Mouse (Mus musculus): ENCODE results near the gene Il18r1. TPM values are rescaled to one million over a fixed set of nuclear protein-coding genes. Genes with fewer than 3 reads are reported as not detected.

The Il18r1 gene
- polyA plus RNA-seq, 1 experiment: not detected

DNA sequence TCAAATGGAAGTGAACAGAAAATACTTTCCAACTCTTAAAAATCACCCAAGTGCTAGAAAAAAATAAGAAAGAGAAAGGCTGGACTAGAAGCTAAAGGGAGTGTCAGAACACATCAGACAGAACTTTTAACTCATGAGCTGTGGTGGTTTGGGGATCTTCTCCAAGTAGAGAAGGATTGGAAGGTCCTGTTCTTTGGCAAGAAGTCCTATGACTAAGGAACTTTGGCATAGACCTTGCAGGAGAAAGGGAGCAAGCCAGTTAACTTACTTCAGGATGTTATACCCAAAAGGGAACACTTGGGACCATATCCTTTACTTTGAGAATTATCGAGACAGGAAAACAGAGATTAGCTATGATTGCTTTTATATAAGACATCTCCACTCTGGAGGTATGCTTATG lies 7.0 kb downstream of the Il18r1 start:
- H3K36me3 ChIP-seq (ENCODE audit: control insufficient read depth, insufficient read depth): no peaks in the 10 kb centered on the region
- TF ChIP-seq USF1 (IDR thresholded peaks at IDR 0.05; ENCODE audit: low read depth): no peak
- TF ChIP-seq MYOD1 (IDR thresholded peaks at IDR 0.05; ENCODE audit: control insufficient read depth, insufficient read length, low read depth): no peak
- no peak for TF ChIP-seq CEBPB (IDR thresholded peaks at IDR 0.05; ENCODE audit: low read depth)
- no peaks in the 10 kb centered on the region for H3K27me3 ChIP-seq (ENCODE audit: control insufficient read depth, insufficient read depth, insufficient read length)
- no peak overlapping the region for H3K4me3 ChIP-seq (ENCODE audit: insufficient read depth, poor library complexity, severe bottlenecking)
- no peaks in the 10 kb centered on the region for H3K79me2 ChIP-seq (ENCODE audit: control insufficient read depth, insufficient read depth)
- no peaks in the 10 kb centered on the region for H3K79me3 ChIP-seq (ENCODE audit: low read depth)
- no peak overlapping the region for H3ac ChIP-seq (ENCODE audit: control insufficient read depth, insufficient read length, low read depth)

DNA sequence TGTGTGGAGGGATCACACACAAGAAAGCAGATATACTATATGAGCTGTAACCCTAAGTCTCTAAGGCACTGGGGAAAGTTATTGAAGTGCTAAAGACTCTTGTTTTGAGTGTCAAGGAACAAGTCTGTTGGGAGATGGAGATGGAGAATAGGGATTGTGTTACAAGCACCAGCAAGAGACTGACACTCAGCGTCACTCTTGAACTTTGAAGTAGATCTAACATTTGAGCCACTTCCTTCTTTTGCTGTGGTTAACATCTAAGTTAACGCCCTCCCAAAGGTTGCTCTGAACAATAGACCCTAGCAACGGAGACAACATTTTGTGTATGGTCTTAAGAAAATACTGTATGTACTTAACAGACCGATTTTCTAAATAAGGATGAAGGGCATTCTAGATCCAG lies 8.3 kb downstream of the Il18r1 start:
- H3K4me3 ChIP-seq (ENCODE audit: insufficient read depth, poor library complexity, severe bottlenecking): no peak overlapping the region
- no peaks in the 10 kb centered on the region for H3K36me3 ChIP-seq (ENCODE audit: control insufficient read depth, insufficient read depth)
- no peaks in the 10 kb centered on the region for H3K79me2 ChIP-seq (ENCODE audit: control insufficient read depth, insufficient read depth)
- TF ChIP-seq USF1 (IDR thresholded peaks at IDR 0.05; ENCODE audit: low read depth): no peak
- no peak for TF ChIP-seq MYOG (IDR thresholded peaks at IDR 0.05; ENCODE audit: control insufficient read depth, extremely low read depth, insufficient read length)
- TF ChIP-seq CTCF (IDR thresholded peaks at IDR 0.05; ENCODE audit: control insufficient read depth, insufficient read depth, insufficient read length): no peak
- no peak for TF ChIP-seq MAX (IDR thresholded peaks at IDR 0.05)
- TF ChIP-seq CEBPB (IDR thresholded peaks at IDR 0.05; ENCODE audit: low read depth): no peak
- TF ChIP-seq FOSL1 (IDR thresholded peaks at IDR 0.05; ENCODE audit: insufficient read depth, low read length, poor library complexity, severe bottlenecking): no peak
- no peak for TF ChIP-seq MYOD1 (IDR thresholded peaks at IDR 0.05; ENCODE audit: control insufficient read depth, insufficient read length, low read depth)
- no peaks in the 10 kb centered on the region for H3K79me3 ChIP-seq (ENCODE audit: low read depth)
- no peaks in the 10 kb centered on the region for H3K27me3 ChIP-seq (ENCODE audit: control insufficient read depth, insufficient read depth, insufficient read length)
- H3ac ChIP-seq (ENCODE audit: control insufficient read depth, insufficient read length, low read depth): no peak overlapping the region

DNA sequence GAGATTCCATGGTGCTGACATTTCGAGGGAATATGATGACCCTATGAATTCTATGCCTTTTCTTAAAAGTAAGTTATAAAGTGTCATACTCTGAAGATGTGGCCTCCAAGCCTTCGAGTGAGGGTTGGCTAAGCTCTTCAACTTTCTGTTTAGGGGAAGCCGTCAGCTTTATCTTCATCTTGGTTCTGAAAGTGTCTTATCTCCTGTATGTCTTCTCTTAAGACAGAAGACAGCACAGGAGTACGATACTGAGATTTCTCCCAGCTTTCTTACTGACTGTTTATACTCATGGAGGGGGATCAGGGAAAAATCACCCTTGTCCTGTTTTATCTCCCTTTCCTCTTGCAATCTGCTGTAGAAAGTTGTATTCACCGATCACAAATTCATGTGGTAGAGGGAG lies 9.0 kb downstream of the Il18r1 start:
- no peaks in the 10 kb centered on the region for H3K27me3 ChIP-seq (ENCODE audit: control insufficient read depth, insufficient read depth, insufficient read length)
- no peaks in the 10 kb centered on the region for H3K79me3 ChIP-seq (ENCODE audit: low read depth)
- no peak overlapping the region for H3ac ChIP-seq (ENCODE audit: control insufficient read depth, insufficient read length, low read depth)
- H3K36me3 ChIP-seq (ENCODE audit: control insufficient read depth, insufficient read depth): no peaks in the 10 kb centered on the region
- H3K79me2 ChIP-seq (ENCODE audit: control insufficient read depth, insufficient read depth): no peaks in the 10 kb centered on the region
- no peak for TF ChIP-seq MAX (IDR thresholded peaks at IDR 0.05)
- no peak for TF ChIP-seq USF1 (IDR thresholded peaks at IDR 0.05; ENCODE audit: low read depth)
- TF ChIP-seq MYOG (IDR thresholded peaks at IDR 0.05; ENCODE audit: control insufficient read depth, extremely low read depth, insufficient read length): no peak
- TF ChIP-seq CEBPB (IDR thresholded peaks at IDR 0.05; ENCODE audit: low read depth): no peak
- no peak overlapping the region for H3K4me3 ChIP-seq (ENCODE audit: insufficient read depth, poor library complexity, severe bottlenecking)

- H3ac ChIP-seq (ENCODE audit: control insufficient read depth, insufficient read length, low read depth): no peak overlapping the region
- no peaks in the 10 kb centered on the region for H3K79me2 ChIP-seq (ENCODE audit: control insufficient read depth, insufficient read depth)
- no peaks in the 10 kb centered on the region for H3K36me3 ChIP-seq (ENCODE audit: control insufficient read depth, insufficient read depth)
- TF ChIP-seq MYOD1 (IDR thresholded peaks at IDR 0.05; ENCODE audit: control insufficient read depth, insufficient read length, low read depth) (no peak), MYOG (IDR thresholded peaks at IDR 0.05; ENCODE audit: control insufficient read depth, extremely low read depth, insufficient read length) (no peak), FOSL1 (IDR thresholded peaks at IDR 0.05; ENCODE audit: insufficient read depth, low read length, poor library complexity, severe bottlenecking) (no peak), MAX (IDR thresholded peaks at IDR 0.05) (no peak), USF1 (IDR thresholded peaks at IDR 0.05; ENCODE audit: low read depth) (no peak), CEBPB (IDR thresholded peaks at IDR 0.05; ENCODE audit: low read depth) (no peak), CTCF (IDR thresholded peaks at IDR 0.05; ENCODE audit: control insufficient read depth, insufficient read depth, insufficient read length) (no peak)
- H3K4me3 ChIP-seq (ENCODE audit: insufficient read depth, poor library complexity, severe bottlenecking): no peak overlapping the region
- H3K27me3 ChIP-seq (ENCODE audit: control insufficient read depth, insufficient read depth, insufficient read length): no peaks in the 10 kb centered on the region
- H3K79me3 ChIP-seq (ENCODE audit: low read depth): no peaks in the 10 kb centered on the region
Measured at GRCm38 (mm10) chr1:40475697-40476096, 10.3 kb downstream of the Il18r1 start.

- H3K79me3 ChIP-seq (ENCODE audit: low read depth): no peaks in the 10 kb centered on the region
- H3K27me3 ChIP-seq (ENCODE audit: control insufficient read depth, insufficient read depth, insufficient read length): peaks cover 2% of the 10 kb centered on the region
- H3K36me3 ChIP-seq (ENCODE audit: control insufficient read depth, insufficient read depth): no peaks in the 10 kb centered on the region
- H3K79me2 ChIP-seq (ENCODE audit: control insufficient read depth, insufficient read depth): no peaks in the 10 kb centered on the region
- no peak overlapping the region for H3K4me3 ChIP-seq (ENCODE audit: insufficient read depth, poor library complexity, severe bottlenecking)
- TF ChIP-seq CTCF (IDR thresholded peaks at IDR 0.05; ENCODE audit: control insufficient read depth, insufficient read depth, insufficient read length) (no peak), MYOG (IDR thresholded peaks at IDR 0.05; ENCODE audit: control insufficient read depth, extremely low read depth, insufficient read length) (no peak), USF1 (IDR thresholded peaks at IDR 0.05; ENCODE audit: low read depth) (no peak), MAX (IDR thresholded peaks at IDR 0.05) (no peak), FOSL1 (IDR thresholded peaks at IDR 0.05; ENCODE audit: insufficient read depth, low read length, poor library complexity, severe bottlenecking) (no peak), CEBPB (IDR thresholded peaks at IDR 0.05; ENCODE audit: low read depth) (no peak), MYOD1 (IDR thresholded peaks at IDR 0.05; ENCODE audit: control insufficient read depth, insufficient read length, low read depth) (no peak)
- no peak overlapping the region for H3ac ChIP-seq (ENCODE audit: control insufficient read depth, insufficient read length, low read depth)
Measured at GRCm38 (mm10) chr1:40476756-40477155, 11.4 kb downstream of the Il18r1 start.

DNA sequence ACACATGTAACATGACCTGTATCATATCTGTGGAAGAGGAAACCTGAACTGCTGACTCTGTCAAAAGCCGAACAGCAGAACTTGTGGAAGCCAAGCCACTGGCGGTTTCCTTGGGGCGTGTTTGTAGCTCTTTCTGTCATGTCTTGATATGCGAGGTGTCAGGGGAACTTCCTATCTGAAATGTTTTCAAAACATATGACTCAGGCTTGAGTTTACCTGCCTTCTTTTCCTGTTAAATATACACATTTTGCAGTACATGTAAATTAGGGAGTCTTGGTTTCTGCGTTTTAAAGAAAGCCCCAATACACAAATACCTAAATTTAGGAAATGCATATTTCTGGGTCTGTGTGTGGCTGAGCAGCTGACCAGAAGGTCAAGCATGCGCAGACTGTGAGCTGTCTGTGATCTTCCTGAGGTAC lies 14.2 kb downstream of the Il18r1 start:
- Histone ChIP-seq H3K27me3 (ENCODE audit: control insufficient read depth, insufficient read depth, insufficient read length) (peaks cover 4% of the 10 kb centered on the region), H3K79me3 (ENCODE audit: low read depth) (no peaks in the 10 kb centered on the region), H3ac (ENCODE audit: control insufficient read depth, insufficient read length, low read depth) (no peak overlapping the region), H3K36me3 (ENCODE audit: control insufficient read depth, insufficient read depth) (no peaks in the 10 kb centered on the region), H3K4me3 (ENCODE audit: insufficient read depth, poor library complexity, severe bottlenecking) (no peak overlapping the region), H3K79me2 (ENCODE audit: control insufficient read depth, insufficient read depth) (no peaks in the 10 kb centered on the region)
- TF ChIP-seq CEBPB (IDR thresholded peaks at IDR 0.05; ENCODE audit: low read depth): no peak
- no peak for TF ChIP-seq MYOD1 (IDR thresholded peaks at IDR 0.05; ENCODE audit: control insufficient read depth, insufficient read length, low read depth)
- TF ChIP-seq CTCF (IDR thresholded peaks at IDR 0.05; ENCODE audit: control insufficient read depth, insufficient read depth, insufficient read length): no peak
- TF ChIP-seq FOSL1 (IDR thresholded peaks at IDR 0.05; ENCODE audit: insufficient read depth, low read length, poor library complexity, severe bottlenecking): no peak
- TF ChIP-seq MAX (IDR thresholded peaks at IDR 0.05): no peak
- TF ChIP-seq MYOG (IDR thresholded peaks at IDR 0.05; ENCODE audit: control insufficient read depth, extremely low read depth, insufficient read length): no peak
- no peak for TF ChIP-seq USF1 (IDR thresholded peaks at IDR 0.05; ENCODE audit: low read depth)

Measured in C2C12 (cell line).